Mouse (Mus musculus): ENCODE data around the gene Trp53bp2.

The Trp53bp2 gene

DNA sequence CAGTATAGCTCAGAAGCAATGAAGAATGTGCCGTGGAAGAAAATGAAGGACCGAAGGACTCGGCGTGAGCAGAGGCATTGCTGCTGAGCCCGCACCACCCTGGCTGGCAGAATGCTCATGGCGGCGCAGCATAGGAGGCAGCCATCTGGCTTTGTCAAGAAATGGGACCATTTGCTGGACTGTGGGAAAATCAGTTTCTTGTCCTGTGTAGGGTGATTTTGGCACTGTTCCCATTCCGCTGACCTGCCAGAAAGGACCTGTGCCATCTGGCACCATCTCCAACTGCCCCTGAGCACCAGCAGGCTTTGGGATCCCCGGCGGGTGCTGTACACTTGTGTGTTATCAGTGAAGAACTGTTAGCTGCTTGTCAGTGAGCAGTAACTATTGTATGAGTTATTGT, 52.8 kb downstream of the Trp53bp2 start:
- DNase-seq: no peak

- DNase-seq: no peak
Observed at GRCm38 (mm10) chr1:182465309-182465708, 56.3 kb downstream of the Trp53bp2 start.

- DNase-seq: no peak
Observed at GRCm38 (mm10) chr1:182465978-182466377, 57.0 kb downstream of the Trp53bp2 start.

GRCm38 (mm10) chr1:182475005-182475796, 66.2 kb downstream of the Trp53bp2 start:
- DNase-seq: peak; percentile 64

GRCm38 (mm10) chr1:182478935-182479334, 70.0 kb downstream of the Trp53bp2 start:
- DNase-seq: no peak

DNA sequence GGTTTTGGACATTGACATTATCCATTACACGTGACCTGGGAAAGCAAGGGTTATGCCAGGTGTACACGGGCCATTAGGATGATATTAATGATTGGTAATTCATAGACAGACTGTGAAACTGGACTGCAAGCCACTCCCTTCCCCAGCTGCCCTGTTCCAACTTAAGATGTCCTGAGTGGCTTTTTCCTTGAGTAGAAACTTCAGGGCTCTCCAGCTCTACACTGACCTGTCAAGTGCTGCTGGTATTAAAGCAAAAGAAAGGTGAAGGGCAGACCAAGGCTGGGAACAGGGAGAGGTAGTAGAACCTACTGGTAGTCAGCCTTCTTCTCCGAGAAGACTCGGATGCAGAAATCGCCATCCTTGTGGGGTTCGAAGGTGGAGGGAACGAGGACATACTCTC, 72.2 kb downstream of the Trp53bp2 start:
- DNase-seq: no peak

DNA sequence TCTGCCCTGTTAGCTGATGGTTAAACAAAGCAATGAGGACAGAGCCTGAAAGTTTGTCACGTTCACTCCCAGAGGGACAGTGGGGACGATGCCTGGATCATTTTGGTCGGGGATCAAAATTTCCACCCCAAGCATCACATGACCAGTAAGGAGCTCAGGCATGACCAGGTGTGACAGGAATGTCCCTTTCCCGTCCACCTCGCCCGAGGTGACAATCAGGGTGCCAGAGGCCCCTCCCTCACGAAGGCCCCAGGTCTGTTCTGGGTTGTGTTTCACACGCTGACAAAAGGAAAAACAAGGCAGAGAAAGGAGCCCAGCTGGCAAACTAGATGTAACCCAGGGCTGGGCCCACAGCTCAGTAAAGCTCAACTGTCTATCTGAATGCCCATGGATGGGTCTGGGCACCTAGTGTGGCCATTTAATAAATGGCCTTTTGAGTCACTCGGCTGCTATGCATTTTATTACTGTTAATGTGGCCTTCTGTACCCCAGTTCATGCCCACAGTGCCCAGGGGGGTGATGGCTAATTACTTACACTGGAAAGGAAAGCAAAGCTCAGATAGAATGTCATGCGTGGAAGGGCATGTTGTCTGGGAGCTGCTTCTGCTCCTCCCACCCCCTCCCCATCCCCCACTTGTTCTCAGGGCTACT, 72.8 kb downstream of the Trp53bp2 start:
- DNase-seq: no peak

DNA sequence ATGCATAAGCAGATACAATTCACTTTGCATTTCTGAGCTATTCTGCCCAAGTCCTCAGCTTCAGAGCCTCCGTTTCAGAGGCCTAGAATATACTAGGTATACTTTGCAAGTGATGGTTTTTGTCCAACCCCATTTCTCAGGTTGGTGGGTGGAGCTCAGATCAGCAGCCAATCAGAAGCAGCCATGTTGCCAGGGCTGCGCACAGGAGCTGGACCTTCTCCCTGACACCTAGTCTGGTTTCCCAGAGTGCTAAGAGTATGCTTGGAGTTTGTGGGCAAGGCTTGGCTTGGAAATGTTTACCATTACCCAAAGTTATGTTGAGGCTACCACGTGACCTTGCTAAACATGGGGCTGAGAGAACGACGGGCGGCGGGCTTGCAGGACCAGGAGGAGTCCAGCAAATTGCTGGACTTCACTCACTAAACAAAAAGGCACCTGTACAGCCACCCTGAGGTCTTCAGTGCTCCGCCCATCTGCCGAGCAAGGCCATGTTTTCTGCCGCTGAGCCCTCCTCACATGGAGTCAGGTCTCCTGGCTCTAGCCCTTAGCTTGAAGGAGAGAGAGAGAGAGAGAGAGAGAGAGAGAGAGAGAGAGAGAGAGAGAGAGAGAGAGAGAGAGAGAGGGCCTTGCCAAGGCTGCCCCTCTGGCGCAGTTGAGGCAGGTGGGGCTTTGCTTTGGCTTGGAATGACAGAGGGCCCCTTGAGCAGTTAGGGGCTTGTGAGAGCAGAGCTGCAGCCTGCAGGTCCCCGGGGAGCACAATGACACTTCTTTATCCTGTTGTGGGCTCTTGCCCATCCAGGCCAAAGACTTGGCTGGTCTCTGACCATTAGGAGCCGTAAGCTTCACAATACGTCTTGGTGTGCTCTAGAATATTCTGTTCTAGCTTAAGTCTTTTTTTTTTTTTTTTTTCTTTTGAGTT, 74.3 kb downstream of the Trp53bp2 start:
- no peak for DNase-seq

DNA sequence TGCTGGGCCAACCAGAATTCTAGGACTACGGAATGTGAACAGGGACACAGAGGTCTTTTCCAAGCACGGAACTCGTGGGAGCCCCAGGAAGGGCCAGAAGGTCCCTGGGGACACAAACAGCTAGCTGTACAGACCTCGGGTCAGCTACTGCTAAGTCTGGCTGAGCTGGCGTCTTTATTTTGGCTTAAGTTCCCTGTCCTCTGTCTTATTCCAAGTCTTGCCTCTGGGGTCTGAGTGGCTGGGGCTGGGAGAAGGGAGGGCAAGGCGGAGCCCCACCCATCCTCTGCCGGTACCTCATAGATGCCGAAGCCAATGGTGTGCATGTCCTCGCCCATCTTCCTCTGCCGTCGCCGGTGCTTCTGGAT, 74.9 kb downstream of the Trp53bp2 start:
- peak; percentile 43 for DNase-seq

GRCm38 (mm10) chr1:182488503-182488902, 79.5 kb downstream of the Trp53bp2 start:
- no peak for DNase-seq

DNA sequence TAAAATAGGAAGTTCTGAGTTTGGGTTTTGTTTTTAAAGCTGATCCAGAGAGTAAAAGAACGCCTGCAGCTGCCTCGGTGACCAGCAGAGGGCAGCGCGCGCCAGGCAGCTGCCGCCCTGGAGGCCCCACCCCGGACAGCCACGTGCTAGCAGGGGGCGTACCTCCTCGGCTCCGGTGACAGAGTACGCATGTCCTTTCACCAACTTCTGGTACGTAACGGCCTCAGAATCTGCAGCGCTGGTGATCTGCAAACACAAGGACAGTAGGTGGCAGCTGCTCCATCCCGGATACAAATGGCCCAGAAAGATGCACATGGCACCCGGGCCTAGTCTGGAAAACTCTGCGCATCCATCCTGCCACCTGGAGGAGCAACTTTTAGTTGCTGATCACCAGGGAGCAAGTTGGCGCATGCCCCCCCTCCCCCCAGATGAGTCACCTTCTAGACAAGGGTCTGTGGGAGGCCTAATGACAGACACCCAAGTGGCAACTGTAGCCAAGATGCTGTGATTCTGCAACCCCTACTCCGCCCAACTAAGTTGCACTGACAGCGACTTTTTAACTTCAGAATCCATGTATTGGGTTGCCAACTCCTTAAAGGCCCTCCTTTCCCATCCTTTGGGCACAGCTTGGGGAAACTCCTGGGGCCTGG, 81.0 kb downstream of the Trp53bp2 start:
- DNase-seq: peak; percentile 94

DNA sequence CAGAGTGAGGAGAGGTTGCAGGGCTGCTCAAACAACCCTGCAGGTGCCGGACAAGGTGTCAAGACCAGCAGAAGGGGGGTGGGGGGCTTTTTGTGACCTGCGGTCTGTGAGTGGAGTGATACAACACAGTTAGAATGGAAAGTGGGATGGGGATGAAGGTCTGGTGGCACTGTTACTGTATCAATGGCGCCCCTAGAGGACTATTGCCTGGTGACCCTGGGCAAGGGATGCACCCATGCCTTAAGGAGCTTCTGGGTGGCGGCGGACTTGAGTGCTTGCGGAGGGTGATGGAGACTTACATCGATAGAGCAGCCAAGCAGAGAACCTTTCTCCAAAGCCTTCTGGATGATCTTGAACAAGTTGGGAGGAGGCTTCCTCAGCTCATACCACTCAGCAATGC, 81.6 kb downstream of the Trp53bp2 start:
- DNase-seq: no peak

GRCm38 (mm10) chr1:182491839-182492238, 82.9 kb downstream of the Trp53bp2 start:
- DNase-seq: peak; percentile 18

DNA sequence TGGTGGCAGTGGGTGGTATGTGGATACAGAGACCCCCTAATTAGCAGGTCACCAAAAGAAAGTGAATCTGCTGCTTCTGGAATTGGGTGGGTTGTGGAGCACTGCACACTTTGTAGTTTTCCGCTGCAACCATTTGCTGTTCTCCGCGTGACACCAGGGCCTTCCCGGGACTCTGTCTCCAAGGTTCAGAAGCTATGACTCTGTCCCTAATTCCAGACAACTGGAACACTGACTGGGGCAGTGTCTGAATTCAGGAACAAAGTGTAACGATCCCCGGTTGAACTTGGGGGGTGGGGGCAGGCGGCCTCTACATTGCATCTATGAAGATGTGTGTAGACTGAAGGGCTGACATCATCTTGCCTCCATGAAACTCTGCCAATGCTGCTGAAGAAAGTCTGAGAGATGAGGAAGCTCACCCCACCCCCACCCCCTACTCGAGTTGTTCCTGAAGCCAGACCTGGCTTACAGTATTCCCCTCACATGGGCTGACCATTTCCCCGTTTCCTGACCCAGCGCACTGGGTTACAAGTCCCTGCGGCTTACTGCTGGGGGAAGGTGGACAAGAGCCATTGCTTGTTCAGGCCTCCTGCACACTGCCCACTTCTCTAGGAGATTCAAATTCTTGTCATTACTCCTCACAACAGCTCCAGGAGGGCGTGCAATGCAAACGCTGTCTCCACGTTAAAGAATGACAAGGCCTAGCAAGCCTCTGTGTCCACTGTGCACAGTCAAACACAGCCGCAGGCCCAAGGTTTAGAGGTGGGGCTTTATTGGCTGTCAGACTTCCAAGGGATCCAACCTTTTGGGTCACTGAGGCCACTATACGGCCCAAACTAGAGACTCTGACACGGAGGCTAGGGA, 85.5 kb downstream of the Trp53bp2 start:
- no peak for DNase-seq

DNA sequence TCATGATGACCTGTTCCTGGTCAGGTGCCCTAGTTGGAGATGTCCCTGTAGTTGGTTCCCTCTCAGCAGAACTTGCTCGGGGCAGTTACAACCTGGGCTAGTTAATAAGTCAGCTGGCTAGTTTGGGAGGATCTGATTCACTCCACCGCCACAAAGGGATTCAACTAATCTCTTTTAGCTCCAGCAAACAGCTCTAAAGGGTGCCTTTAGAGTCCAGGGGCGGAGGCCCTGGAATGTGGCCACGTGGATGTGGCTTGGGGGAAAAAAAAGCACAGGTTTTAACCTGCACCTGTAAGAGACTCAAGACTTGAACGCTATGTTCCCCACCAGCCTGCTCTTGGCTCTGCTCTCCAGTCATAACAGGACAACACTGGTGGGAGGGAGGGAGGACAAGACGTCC, 87.7 kb downstream of the Trp53bp2 start:
- no peak for DNase-seq

DNA sequence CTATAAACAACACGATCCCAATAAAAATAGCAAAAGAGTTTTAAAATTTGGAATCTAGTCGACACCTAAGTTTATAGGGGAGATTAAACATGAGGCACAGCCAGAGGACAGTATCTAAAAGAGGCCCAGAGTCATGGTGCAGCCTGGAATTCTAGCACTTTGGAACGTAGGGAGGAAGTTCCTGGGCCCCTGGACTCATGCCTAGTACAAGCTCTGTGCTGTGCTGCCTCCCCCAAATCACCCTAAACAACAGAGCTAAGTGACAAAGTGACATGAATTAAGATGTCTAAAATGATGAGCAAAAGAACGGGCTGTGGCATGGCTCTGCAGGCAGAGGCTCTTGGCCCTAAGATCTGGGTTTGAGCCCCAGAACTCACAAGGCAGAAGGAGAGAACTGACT, 88.8 kb downstream of the Trp53bp2 start:
- DNase-seq: no peak

DNA sequence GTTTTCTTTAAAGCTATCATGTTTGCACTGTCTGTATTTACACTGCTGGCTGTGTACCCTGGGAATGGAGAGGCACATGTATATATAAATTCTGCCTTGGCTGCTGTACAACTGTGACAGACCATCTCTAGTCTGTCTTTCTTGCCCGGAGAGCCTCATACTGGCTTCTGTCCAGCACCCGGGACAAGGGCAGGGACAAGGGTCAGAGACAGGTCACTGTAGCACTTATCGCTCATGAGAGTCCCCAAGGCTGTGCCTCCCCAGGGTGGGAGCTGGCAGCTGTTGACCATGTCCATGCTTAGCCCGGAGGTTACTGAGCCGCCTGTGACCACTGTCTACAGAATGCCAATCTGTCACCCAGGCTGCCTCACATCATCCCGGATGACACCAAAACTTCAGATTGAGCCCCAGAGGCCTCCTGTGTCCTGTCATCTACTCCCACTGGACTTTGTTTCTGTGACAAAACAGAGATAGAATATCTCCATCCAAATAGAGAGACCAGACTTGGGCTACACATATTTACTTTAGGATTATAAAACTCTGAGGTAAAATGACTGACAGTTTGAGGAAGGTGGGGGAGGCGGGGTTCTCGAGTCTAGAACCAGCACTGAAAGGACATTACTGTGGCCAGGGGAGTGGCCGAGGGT, 90.6 kb downstream of the Trp53bp2 start:
- no peak for DNase-seq

GRCm38 (mm10) chr1:182500224-182500623, 91.3 kb downstream of the Trp53bp2 start:
- no peak for DNase-seq

GRCm38 (mm10) chr1:182500843-182501242, 91.9 kb downstream of the Trp53bp2 start:
- DNase-seq: no peak

GRCm38 (mm10) chr1:182501815-182502405, 92.9 kb downstream of the Trp53bp2 start:
- DNase-seq: no peak

DNA sequence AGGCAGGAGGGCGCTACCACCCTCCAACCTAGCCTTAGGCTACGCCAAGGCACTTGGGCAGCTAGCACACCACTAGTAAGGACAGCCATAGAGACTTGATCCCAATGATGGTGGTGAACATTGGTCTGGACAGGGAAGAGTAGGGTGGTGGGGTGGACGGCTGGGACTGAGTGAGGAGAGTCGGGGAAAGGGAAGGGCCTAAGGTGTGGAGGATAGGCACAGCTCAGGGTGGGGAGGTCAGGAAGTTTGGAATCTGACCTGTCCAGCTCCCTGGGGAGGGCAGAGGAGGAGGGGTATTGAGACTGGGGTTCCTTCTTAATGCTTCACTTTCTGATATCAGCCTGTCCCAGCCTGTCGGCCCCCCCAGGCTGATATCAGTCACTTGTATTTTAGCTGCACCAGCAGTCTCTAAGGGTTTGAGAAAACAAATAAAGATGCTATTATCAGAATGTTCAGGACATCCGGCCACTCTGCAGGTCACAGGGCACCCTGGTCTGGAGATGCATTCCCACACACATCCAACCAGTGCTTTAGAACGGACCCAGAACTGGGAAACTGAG, 93.6 kb downstream of the Trp53bp2 start:
- no peak for DNase-seq

All from right cerebral cortex, adult 18-20 months (tissue).